Mouse (Mus musculus) forebrain, embryonic 16.5 days (tissue): ENCODE measurements at regions not wholly inside any gene's neighbourhood (a gene's known extent, or its start where the extent isn't known, plus 50 kb on each side); places are given as distances from the start of the nearest gene placed in this dataset.

ENCODE experiments used
- ATAC-seq: fragments of 200-750 bp; cut with Nextera tagmentation; 2 replicates; pipeline ENCODE4 v1.8.0; 2017; ENCODE audit warnings: mild to moderate bottlenecking, moderate library complexity
- H3K27ac ChIP-seq: fragments of 300-500 bp; sonication (generic); 2 replicates; pipeline ENCODE4 v1.5.1; 2014; ENCODE audit warnings: low read length, control low read depth
- H3K27me3 ChIP-seq: fragments of 300-500 bp; sonication (generic); replicated peaks from 2 replicates; pipeline ENCODE4 v1.6.1; 2014; ENCODE audit warnings: low read length; ENCODE audit not compliant: control insufficient read depth, insufficient read depth
- H3K36me3 ChIP-seq: fragments of 300-500 bp; sonication (generic); 2 replicates; pipeline ENCODE4 v1.6.1; 2014; ENCODE audit not compliant: control insufficient read depth, insufficient read depth
- H3K4me1 ChIP-seq: fragments of 300-500 bp; sonication (generic); replicated peaks from 2 replicates; pipeline ENCODE4 v1.6.1; 2014; ENCODE audit warnings: low read length; ENCODE audit not compliant: control insufficient read depth, insufficient read depth
- H3K4me2 ChIP-seq: fragments of 300-500 bp; sonication (generic); 2 replicates; pipeline ENCODE4 v1.6.1; 2014; ENCODE audit warnings: mild to moderate bottlenecking, low read length, control low read depth
- H3K4me3 ChIP-seq: fragments of 300-500 bp; sonication (generic); replicated peaks from 2 replicates; pipeline ENCODE4 v1.5.1; 2014; ENCODE audit warnings: mild to moderate bottlenecking, low read length, control low read depth
- H3K9ac ChIP-seq: fragments of 300-500 bp; sonication (generic); replicated peaks from 2 replicates; pipeline ENCODE4 v1.6.1; 2014; ENCODE audit warnings: low read depth, low read length, control low read depth
- H3K9me3 ChIP-seq: fragments of 300-500 bp; sonication (generic); 2 replicates; pipeline ENCODE4 v1.6.1; 2016; ENCODE audit warnings: low read length; ENCODE audit not compliant: control insufficient read depth
- WGBS: fragments of 180-500 bp; shearing (Covaris S2); extraction: QIAGEN DNeasy Blood & Tissue Kit; methylation state at CpG from one replicate; pipeline ENCODE4 v1.1.7; 2014; 5-methylcytosine and 5-hydroxymethylcytosine counted together

DNA sequence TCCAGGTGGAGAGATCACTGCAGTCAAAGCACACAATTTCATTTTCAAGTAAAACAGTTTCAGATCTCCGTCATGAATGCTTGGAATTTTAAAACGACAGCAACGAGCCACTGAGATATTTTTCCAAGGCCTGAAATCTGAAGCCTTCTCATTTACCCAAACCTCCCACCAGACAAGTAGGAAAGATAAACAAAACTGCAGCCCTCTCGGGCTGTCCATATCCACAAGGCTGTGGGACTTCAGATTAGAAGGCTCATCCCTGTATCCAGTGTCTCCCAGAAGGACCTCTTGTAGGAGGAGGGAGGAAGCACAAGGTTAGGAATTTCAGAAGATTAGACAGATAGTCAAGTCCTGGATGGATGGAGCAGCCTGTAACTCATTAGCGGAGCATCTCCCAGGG is 106.1 kb upstream of the Tcf21 start:
- Histone ChIP-seq H3K4me3 (no peak overlapping the region), H3K9me3 (no peaks in the 10 kb centered on the region), H3K4me2 (no peak overlapping the region), H3K27ac (no peak overlapping the region), H3K9ac (no peak overlapping the region), H3K4me1 (no peaks in the 10 kb centered on the region), H3K36me3 (no peaks in the 10 kb centered on the region), H3K27me3 (no peaks in the 10 kb centered on the region)
- no peak for ATAC-seq
- 80% methylated on average over 5 of the region's 5 CpGs for WGBS

GRCm38 (mm10) chr10:22921035-22921965 is 101.3 kb upstream of the Tcf21 start:
- 65% methylated on average over 11 of the region's 11 CpGs for WGBS
- Histone ChIP-seq H3K36me3 (no peaks in the 10 kb centered on the region), H3K9me3 (no peaks in the 10 kb centered on the region), H3K9ac (no peak overlapping the region), H3K4me3 (no peak overlapping the region), H3K4me2 (no peak overlapping the region), H3K27me3 (no peaks in the 10 kb centered on the region), H3K27ac (no peak overlapping the region), H3K4me1 (no peaks in the 10 kb centered on the region)
- ATAC-seq: no peak

- ATAC-seq: no peak
- Histone ChIP-seq H3K9ac (no peak overlapping the region), H3K4me1 (no peaks in the 10 kb centered on the region), H3K36me3 (no peaks in the 10 kb centered on the region), H3K4me2 (no peak overlapping the region), H3K4me3 (no peak overlapping the region), H3K27ac (no peak overlapping the region), H3K9me3 (no peaks in the 10 kb centered on the region), H3K27me3 (no peaks in the 10 kb centered on the region)
- 79% methylated on average over 1 of the region's 1 CpGs for WGBS
Measured at GRCm38 (mm10) chr10:22919869-22920268, 99.9 kb upstream of the Tcf21 start.

GRCm38 (mm10) chr10:22917797-22918196 is 97.8 kb upstream of the Tcf21 start:
- no peak for ATAC-seq
- Histone ChIP-seq H3K27me3 (no peaks in the 10 kb centered on the region), H3K4me1 (no peaks in the 10 kb centered on the region), H3K36me3 (no peaks in the 10 kb centered on the region), H3K4me2 (no peak overlapping the region), H3K27ac (no peak overlapping the region), H3K4me3 (no peak overlapping the region), H3K9ac (no peak overlapping the region), H3K9me3 (no peaks in the 10 kb centered on the region)
- WGBS: 100% methylated on average over 1 of the region's 1 CpGs

- ATAC-seq: no peak
- Histone ChIP-seq H3K9me3 (no peaks in the 10 kb centered on the region), H3K27ac (no peak overlapping the region)
Measured at GRCm38 (mm10) chr10:22915785-22916514, 96.0 kb upstream of the Tcf21 start.

DNA sequence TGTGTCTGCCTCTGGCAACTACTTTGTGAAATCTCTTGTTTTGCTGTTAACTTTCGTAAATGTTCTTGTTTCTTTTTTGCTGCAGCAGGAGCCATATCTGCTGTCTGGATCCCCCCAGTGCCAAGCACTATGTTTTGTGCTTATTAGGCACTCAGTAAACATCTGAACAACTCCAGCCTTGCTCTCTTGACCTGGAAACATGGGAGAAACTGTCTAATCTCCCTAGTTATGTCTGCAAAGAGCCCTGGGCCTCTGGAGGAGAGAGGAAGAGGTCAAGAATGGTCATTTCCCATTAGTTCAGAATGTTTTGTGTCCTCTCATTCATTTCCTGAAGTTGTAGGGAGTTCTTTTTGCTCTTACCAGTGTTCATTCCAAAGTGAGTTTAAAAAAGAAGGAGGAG is 93.1 kb upstream of the Tcf21 start:
- WGBS: 91% methylated on average over 1 of the region's 1 CpGs
- no peak overlapping the region for H3K9ac ChIP-seq

More at GRCm38 (mm10) chr10:22915785-22916514, 96.0 kb upstream of the Tcf21 start:
- H3K4me1 ChIP-seq: no peaks in the 10 kb centered on the region
- H3K36me3 ChIP-seq: no peaks in the 10 kb centered on the region
- WGBS: 76% methylated on average over 6 of the region's 6 CpGs
- H3K9ac ChIP-seq: no peak overlapping the region
- no peak overlapping the region for H3K4me3 ChIP-seq
- H3K4me2 ChIP-seq: no peak overlapping the region
- no peaks in the 10 kb centered on the region for H3K27me3 ChIP-seq

GRCm38 (mm10) chr10:22908640-22909039 is 88.7 kb upstream of the Tcf21 start:
- H3K4me3 ChIP-seq: no peak overlapping the region
- H3K9me3 ChIP-seq: no peaks in the 10 kb centered on the region
- H3K9ac ChIP-seq: no peak overlapping the region
- H3K4me2 ChIP-seq: no peak overlapping the region
- no peak overlapping the region for H3K27ac ChIP-seq
- WGBS: 68% methylated on average over 6 of the region's 6 CpGs
- ATAC-seq: no peak
- H3K36me3 ChIP-seq: no peaks in the 10 kb centered on the region
- H3K4me1 ChIP-seq: no peaks in the 10 kb centered on the region
- no peaks in the 10 kb centered on the region for H3K27me3 ChIP-seq

More for the DNA sequence above, 93.1 kb upstream of the Tcf21 start:
- ATAC-seq: no peak
- no peaks in the 10 kb centered on the region for H3K4me1 ChIP-seq
- H3K27me3 ChIP-seq: no peaks in the 10 kb centered on the region
- H3K4me3 ChIP-seq: no peak overlapping the region
- no peak overlapping the region for H3K4me2 ChIP-seq
- no peaks in the 10 kb centered on the region for H3K36me3 ChIP-seq
- H3K9me3 ChIP-seq: no peaks in the 10 kb centered on the region
- H3K27ac ChIP-seq: no peak overlapping the region

- Histone ChIP-seq H3K36me3 (no peaks in the 10 kb centered on the region), H3K27ac (no peak overlapping the region), H3K4me3 (no peak overlapping the region), H3K9me3 (no peaks in the 10 kb centered on the region), H3K27me3 (no peaks in the 10 kb centered on the region), H3K4me2 (no peak overlapping the region), H3K4me1 (no peaks in the 10 kb centered on the region), H3K9ac (no peak overlapping the region)
- ATAC-seq: no peak
- whole genome bisulfite sequencing: 93% methylated on average over 2 of the region's 2 CpGs
Measured at GRCm38 (mm10) chr10:22905281-22905680, 85.3 kb upstream of the Tcf21 start.

DNA sequence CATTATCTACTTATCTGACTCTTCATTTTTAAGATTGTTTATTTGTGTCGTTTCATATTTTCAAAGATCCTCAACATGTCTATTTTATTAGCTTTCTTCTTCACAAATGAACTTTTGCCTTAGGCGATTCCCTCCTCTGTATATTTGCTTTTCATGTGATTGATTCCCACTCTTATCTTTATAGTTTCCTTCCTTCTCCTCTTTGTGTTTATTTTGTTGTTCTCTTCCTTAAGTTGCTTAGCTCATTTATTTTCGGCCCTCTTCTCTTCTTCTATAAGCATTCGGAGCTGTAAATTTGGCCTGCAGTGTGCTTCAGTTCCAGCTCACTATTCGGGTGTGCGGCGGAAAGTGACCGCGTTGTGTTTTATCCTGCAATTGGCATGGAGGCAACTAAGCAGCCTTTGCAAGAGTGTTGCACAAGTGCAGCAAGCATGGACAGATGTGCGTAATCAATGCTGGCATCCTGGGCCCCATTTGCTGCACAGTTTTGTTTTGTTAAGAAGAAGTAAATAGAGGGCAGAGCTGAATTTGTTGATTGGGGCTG is 73.5 kb upstream of the Tcf21 start:
- H3K4me3 ChIP-seq: no peak overlapping the region
- H3K27ac ChIP-seq: no peak overlapping the region
- H3K36me3 ChIP-seq: no peaks in the 10 kb centered on the region
- H3K27me3 ChIP-seq: no peaks in the 10 kb centered on the region
- H3K4me2 ChIP-seq: no peak overlapping the region
- no peaks in the 10 kb centered on the region for H3K4me1 ChIP-seq
- H3K9me3 ChIP-seq: no peaks in the 10 kb centered on the region
- H3K9ac ChIP-seq: no peak overlapping the region
- 83% methylated on average over 10 of the region's 10 CpGs for WGBS
- ATAC-seq: no peak
